Mouse (Mus musculus) ES-E14 (cell line): Measurements from ENCODE around the gene Atg4c. TPM values are rescaled to one million over a fixed set of nuclear protein-coding genes. Genes with fewer than 3 reads are reported as not detected.

ENCODE experiments used
- DNase-seq: peaks from one replicate; pipeline ENCODE4 v3.0.0-alpha.2; 2013; ENCODE audit warnings: low read depth, low spot score
- H3K27ac ChIP-seq: 2 replicates; pipeline ENCODE4 v1.5.1; 2012; ENCODE audit warnings: low read depth, mild to moderate bottlenecking, low read length, moderate library complexity, mixed read lengths; ENCODE audit not compliant: poor library complexity, insufficient read depth, severe bottlenecking
- H3K36me3 ChIP-seq: 2 replicates; pipeline ENCODE4 v1.6.1; 2012; ENCODE audit warnings: mild to moderate bottlenecking, low read length, moderate library complexity, mixed read lengths; ENCODE audit not compliant: control insufficient read depth, poor library complexity, insufficient read depth, severe bottlenecking
- H3K4me1 ChIP-seq, 2 experiments: fragments of 150-350 bp in 1 of 2; sonication (generic) in 1 of 2; 2 replicates each; pipeline ENCODE4 v1.6.1; 2012; ENCODE audit warnings: low read length in 2 of 2, mild to moderate bottlenecking in 1 of 2, mixed read lengths in 1 of 2; ENCODE audit not compliant: control insufficient read depth in 2 of 2, insufficient read depth in 2 of 2, poor library complexity in 1 of 2
- H3K4me3 ChIP-seq, 2 experiments: fragments of 150-350 bp in 1 of 2; sonication (generic) in 1 of 2; 2 replicates each; pipeline ENCODE4 v1.5.1; 2012; ENCODE audit warnings: low read length in 2 of 2, low read depth in 1 of 2, mild to moderate bottlenecking in 1 of 2, mixed read lengths in 1 of 2; ENCODE audit not compliant: insufficient read depth in 1 of 2, poor library complexity in 1 of 2, severe bottlenecking in 1 of 2
- H3K9ac ChIP-seq: 2 replicates; pipeline ENCODE4 v1.6.1; 2012; ENCODE audit warnings: low read depth, mild to moderate bottlenecking, low read length, mixed read lengths; ENCODE audit not compliant: poor library complexity, insufficient read depth, severe bottlenecking
- H3K9me3 ChIP-seq: fragments of 150-350 bp; sonication (generic); 2 replicates; pipeline ENCODE4 v1.6.1; 2012; ENCODE audit warnings: low read depth, mild to moderate bottlenecking, low read length; ENCODE audit not compliant: control insufficient read depth, insufficient read depth
- CHD2 ChIP-seq: IDR thresholded peaks from 2 replicates; pipeline ENCODE4 v1.6.1; 2014; ENCODE audit warnings: mild to moderate bottlenecking, low read depth, low read length, inconsistent platforms
- HCFC1 ChIP-seq: IDR thresholded peaks from 2 replicates; pipeline ENCODE4 v1.6.1; 2012; ENCODE audit warnings: low read length, inconsistent platforms, borderline replicate concordance; ENCODE audit not compliant: insufficient read depth
- MAFK ChIP-seq: IDR thresholded peaks from 2 replicates; pipeline ENCODE4 v1.6.1; 2014; ENCODE audit warnings: mild to moderate bottlenecking, low read depth, low read length, inconsistent platforms; ENCODE audit not compliant: insufficient read depth
- ZC3H11A ChIP-seq: IDR thresholded peaks from 2 replicates; pipeline ENCODE4 v1.6.1; 2012; ENCODE audit warnings: low read depth, mild to moderate bottlenecking, inconsistent platforms, low read length, borderline replicate concordance
- ZNF384 ChIP-seq: IDR thresholded peaks from 2 replicates; pipeline ENCODE4 v1.6.1; 2012; ENCODE audit warnings: low read depth, low read length, inconsistent platforms
- in situ Hi-C, 2 experiments: fragments of 600-800 bp; cut with MboI; formaldehyde crosslinking; loops; one replicate each; pipeline ENCODE4 v1.15.1; 2025; ENCODE audit warnings: low sequenced_read_pairs in 2 of 2, inconsistent platforms in 1 of 2; ENCODE audit not compliant: unreplicated experiment in 2 of 2
- total RNA-seq: library from RNA; depleted of rRNA; stranded (reverse); fragments of 300-350 nt; gene quantifications from 2 replicates; pipeline ENCODE4 v1.2.3, GENCODE M21; 2012

Atg4c gene
- total RNA-seq, 1 experiment, result 2.6 TPM

GRCm38 (mm10) chr4:99229371-99229770, 35.6 kb downstream of the Atg4c start:
- in situ Hi-C loops, result no loop called here
- Histone ChIP-seq H3K4me3 (no peak overlapping the region), H3K9ac (no peak overlapping the region), H3K9me3 (no peaks in the 10 kb centered on the region), H3K36me3 (peaks cover 3% of the 10 kb centered on the region; the same call in 1 of the 2 replicates), H3K4me1 (no peaks in the 10 kb centered on the region), H3K27ac (no peak overlapping the region)
- DNase-seq, result no peak
- TF ChIP-seq MAFK, result no peak
- no peak for TF ChIP-seq ZNF384
- TF ChIP-seq CHD2, result no peak
- TF ChIP-seq HCFC1, result no peak
- no peak for TF ChIP-seq ZC3H11A

GRCm38 (mm10) chr4:99235203-99235856, 41.6 kb downstream of the Atg4c start:
- H3K27ac ChIP-seq, result no peak overlapping the region
- in situ Hi-C loops, result no loop called here
- H3K9ac ChIP-seq, result no peak overlapping the region
- TF ChIP-seq MAFK (no peak), ZC3H11A (no peak), CHD2 (no peak), ZNF384 (no peak), HCFC1 (no peak)
- H3K9me3 ChIP-seq, result no peaks in the 10 kb centered on the region
- no peaks in the 10 kb centered on the region for H3K36me3 ChIP-seq
- H3K4me1 ChIP-seq, result no peaks in the 10 kb centered on the region
- DNase-seq, result peak; percentile 29
- no peak overlapping the region for H3K4me3 ChIP-seq

- TF ChIP-seq ZC3H11A, result no peak
- TF ChIP-seq CHD2, result no peak
These were observed 44.6 kb downstream of the Atg4c start for GRCm38 (mm10) chr4:99238305-99238704.

DNA sequence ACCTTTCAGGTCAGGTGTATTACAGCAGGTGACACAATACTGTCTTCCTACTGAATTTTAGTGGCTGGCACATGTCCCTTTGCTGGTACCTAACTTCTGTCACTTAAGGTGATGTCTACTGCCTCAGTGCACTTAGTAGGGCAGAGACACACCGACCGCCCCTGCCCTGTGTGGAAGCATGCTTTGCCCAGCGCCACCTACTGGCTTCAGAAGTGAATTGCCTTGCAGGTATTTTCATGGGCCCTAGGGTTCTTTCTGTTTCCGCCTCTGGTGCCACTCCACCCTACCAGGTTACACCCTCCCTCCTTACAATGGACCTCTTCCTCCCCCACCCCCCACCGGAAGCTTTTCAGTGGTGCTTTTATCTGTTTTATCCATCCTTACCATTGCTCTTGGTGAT, 47.9 kb downstream of the Atg4c start:
- no peak overlapping the region for H3K4me3 ChIP-seq
- in situ Hi-C loops, result no loop called here

More at GRCm38 (mm10) chr4:99238305-99238704, 44.6 kb downstream of the Atg4c start:
- Histone ChIP-seq H3K9ac (no peak overlapping the region), H3K36me3 (no peaks in the 10 kb centered on the region), H3K4me3 (no peak overlapping the region), H3K4me1 (peaks cover 0 to 2% of the 10 kb centered on the region in 2 experiments; a peak in 1 of 4 replicates), H3K27ac (no peak overlapping the region), H3K9me3 (no peaks in the 10 kb centered on the region)
- peak; percentile 35 for DNase-seq
- in situ Hi-C loops, result no loop called here

GRCm38 (mm10) chr4:99249358-99249757, 55.6 kb downstream of the Atg4c start:
- H3K4me3 ChIP-seq, result no peak overlapping the region
- in situ Hi-C loops, result no loop called here
- TF ChIP-seq ZC3H11A (no peak), ZNF384 (no peak), HCFC1 (no peak), MAFK (no peak), CHD2 (no peak)

More for the DNA sequence above, 47.9 kb downstream of the Atg4c start:
- H3K9me3 ChIP-seq, result no peaks in the 10 kb centered on the region
- H3K27ac ChIP-seq, result no peak overlapping the region
- TF ChIP-seq HCFC1 (no peak), CHD2 (no peak), ZNF384 (no peak), MAFK (no peak), ZC3H11A (no peak)
- peaks cover 0 to 2% of the 10 kb centered on the region in 2 experiments; a peak in 1 of 4 replicates for H3K4me1 ChIP-seq
- DNase-seq, result peak; percentile 66
- no peak overlapping the region for H3K9ac ChIP-seq
- no peaks in the 10 kb centered on the region for H3K36me3 ChIP-seq

More at GRCm38 (mm10) chr4:99249358-99249757, 55.6 kb downstream of the Atg4c start:
- no peaks in the 10 kb centered on the region for H3K36me3 ChIP-seq
- H3K4me1 ChIP-seq, result peaks cover 0 to 2% of the 10 kb centered on the region in 2 experiments; a peak in 2 of 4 replicates
- H3K9me3 ChIP-seq, result no peaks in the 10 kb centered on the region
- no peak for DNase-seq
- H3K9ac ChIP-seq, result no peak overlapping the region
- no peak overlapping the region for H3K27ac ChIP-seq
